Mouse (Mus musculus) ES-Bruce4 (cell line): ENCODE data around the gene Slc16a6. TPM values are rescaled to one million over a fixed set of nuclear protein-coding genes. Genes with fewer than 3 reads are reported as not detected.

Experiments
- H3K27ac ChIP-seq: 2 replicates; pipeline ENCODE4 v1.5.1; 2012; ENCODE audit warnings: low read length, inconsistent platforms; ENCODE audit not compliant: insufficient read depth
- H3K27me3 ChIP-seq: 2 replicates; pipeline ENCODE4 v1.6.1; 2012; ENCODE audit warnings: mild to moderate bottlenecking, low read length, inconsistent platforms; ENCODE audit not compliant: control insufficient read depth, poor library complexity, insufficient read depth, severe bottlenecking
- H3K36me3 ChIP-seq: 2 replicates; pipeline ENCODE4 v1.6.1; 2012; ENCODE audit warnings: inconsistent platforms, mild to moderate bottlenecking, low read length, moderate library complexity; ENCODE audit not compliant: control insufficient read depth, poor library complexity, insufficient read depth, severe bottlenecking
- H3K4me1 ChIP-seq: one replicate; pipeline ENCODE4 v1.8.1; 2011; ENCODE audit warnings: low read length; ENCODE audit not compliant: control insufficient read depth, insufficient read depth
- H3K4me3 ChIP-seq: 2 replicates; pipeline ENCODE4 v1.5.1; 2011; ENCODE audit warnings: low read depth, mild to moderate bottlenecking, low read length
- H3K9ac ChIP-seq: 2 replicates; pipeline ENCODE4 v1.6.1; 2012; ENCODE audit warnings: low read depth, mild to moderate bottlenecking, inconsistent platforms; ENCODE audit not compliant: poor library complexity, severe bottlenecking
- H3K9me3 ChIP-seq: replicated peaks from 2 replicates; pipeline ENCODE4 v1.6.1; 2012; ENCODE audit warnings: mild to moderate bottlenecking, low read length, inconsistent platforms; ENCODE audit not compliant: control insufficient read depth, poor library complexity, insufficient read depth, severe bottlenecking
- CTCF ChIP-seq: IDR thresholded peaks from one replicate; pipeline ENCODE4 v1.8.1; 2011; ENCODE audit warnings: low read depth, low read length
- EP300 ChIP-seq: IDR thresholded peaks from 2 replicates; pipeline ENCODE4 v1.6.1; 2011; ENCODE audit warnings: low read depth, low read length; ENCODE audit not compliant: insufficient read depth
- POLR2A ChIP-seq: IDR thresholded peaks from one replicate; pipeline ENCODE4 v1.8.1; 2011; ENCODE audit warnings: low read length; ENCODE audit not compliant: insufficient read depth
- polyA plus RNA-seq: library from polyadenylated mRNA; stranded (reverse); fragments of >200 nt; gene quantifications from 2 replicates; pipeline ENCODE4 v1.2.4, GENCODE M21; 2011; ENCODE audit warnings: low read depth; ENCODE audit not compliant: missing spikeins, insufficient read depth, insufficient read length

Slc16a6 gene
- 12.7 and 14.7 TPM in 2 replicates for polyA plus RNA-seq

GRCm38 (mm10) chr11:109473171-109474085 is at the start of gene Slc16a6, which contains the start of gene Arsg:
Gene Slc16a6, minus strand, starts transcription at chr11:109473598.
Gene Arsg, plus strand, starts transcription at chr11:109473374.
- peak within 1 kb of the TSS; percentile 96 for H3K9ac ChIP-seq
- peak within 1 kb of the TSS; percentile 78; the same call in 1 of the 2 replicates for H3K27ac ChIP-seq
- H3K4me3 ChIP-seq = peak within 1 kb of the TSS; percentile 96
- H3K27me3 ChIP-seq = no peaks in the 10 kb centered on the region
- no peaks in the 10 kb centered on the region for H3K9me3 ChIP-seq
- TF ChIP-seq POLR2A (no peak), EP300 (no peak), CTCF (no peak)
- H3K4me1 ChIP-seq = no peaks in the 10 kb centered on the region
- no peaks in the 10 kb centered on the region for H3K36me3 ChIP-seq

- H3K36me3 ChIP-seq = no peaks in the 10 kb centered on the region
- no peaks in the 10 kb centered on the region for H3K27me3 ChIP-seq
- no peak for TF ChIP-seq EP300
- no peak for TF ChIP-seq CTCF
- no peak for TF ChIP-seq POLR2A
- no peak overlapping the region for H3K9ac ChIP-seq
- H3K4me3 ChIP-seq = no peak overlapping the region
- H3K27ac ChIP-seq = no peak overlapping the region
- H3K9me3 ChIP-seq = no peaks in the 10 kb centered on the region
- peaks cover 5% of the 10 kb centered on the region for H3K4me1 ChIP-seq
These were observed 47.6 kb upstream of the Slc16a6 start for GRCm38 (mm10) chr11:109520958-109521357.

GRCm38 (mm10) chr11:109517816-109518215 is 44.4 kb upstream of the Slc16a6 start:
- H3K27me3 ChIP-seq = no peaks in the 10 kb centered on the region
- no peak overlapping the region for H3K9ac ChIP-seq
- no peaks in the 10 kb centered on the region for H3K9me3 ChIP-seq
- H3K4me3 ChIP-seq = no peak overlapping the region
- H3K27ac ChIP-seq = no peak overlapping the region
- no peak for TF ChIP-seq CTCF
- no peak for TF ChIP-seq EP300
- TF ChIP-seq POLR2A = no peak
- H3K36me3 ChIP-seq = no peaks in the 10 kb centered on the region
- peaks cover 5% of the 10 kb centered on the region for H3K4me1 ChIP-seq

GRCm38 (mm10) chr11:109517330-109517729 is 43.9 kb upstream of the Slc16a6 start:
- H3K9ac ChIP-seq = no peak overlapping the region
- TF ChIP-seq CTCF (no peak), EP300 (no peak), POLR2A (no peak)

GRCm38 (mm10) chr11:109514064-109514612 is 40.7 kb upstream of the Slc16a6 start:
- Histone ChIP-seq H3K27me3 (no peaks in the 10 kb centered on the region), H3K4me1 (no peaks in the 10 kb centered on the region), H3K9me3 (no peaks in the 10 kb centered on the region), H3K36me3 (no peaks in the 10 kb centered on the region), H3K27ac (no peak overlapping the region), H3K4me3 (no peak overlapping the region), H3K9ac (no peak overlapping the region)
- TF ChIP-seq EP300 = no peak
- no peak for TF ChIP-seq CTCF
- no peak for TF ChIP-seq POLR2A

More at GRCm38 (mm10) chr11:109517330-109517729, 43.9 kb upstream of the Slc16a6 start:
- Histone ChIP-seq H3K4me3 (no peak overlapping the region), H3K27me3 (no peaks in the 10 kb centered on the region), H3K27ac (no peak overlapping the region), H3K4me1 (peaks cover 5% of the 10 kb centered on the region), H3K36me3 (no peaks in the 10 kb centered on the region), H3K9me3 (no peaks in the 10 kb centered on the region)
